Mouse (Mus musculus): ENCODE results near the gene Rab34. TPM values are rescaled to one million over a fixed set of nuclear protein-coding genes. Genes with fewer than 3 reads are reported as not detected.
A peak's percentile ranks its signal among the peaks of the same experiment; 100 is the strongest.

The Rab34 gene
- total and polyA plus RNA-seq, 3 experiments: 8.2 to 17.2 (median 9.8) TPM

- Histone ChIP-seq H3K27ac (peak overlapping the region; percentile 62), H3K79me2 (replicated peaks; ENCODE audit: control insufficient read depth, insufficient read depth, low read length) (no peaks in the 10 kb centered on the region), H3K27me3 (ENCODE audit: control insufficient read depth, insufficient read depth, low read length) (no peaks in the 10 kb centered on the region), H3K9ac (ENCODE audit: low read depth, low read length) (peak overlapping the region; percentile 68), H3K4me1 (ENCODE audit: control insufficient read depth, insufficient read depth, low read length) (peaks cover 3% of the 10 kb centered on the region; the same call in 1 of the 2 replicates), H3K36me3 (ENCODE audit: control insufficient read depth, insufficient read depth, low read length) (no peaks in the 10 kb centered on the region), H3K4me3 (peak overlapping the region; percentile 53)
- intact Hi-C loops (cut with DNase I): loop anchor here (2.0 to 5.0 kb wide), 2 partner anchors 85 to 558 kb away; partner anchors contain the start of genes Eral1 and Taok1
- DNase-seq: no peak
- TF ChIP-seq POLR2A (IDR thresholded peaks at IDR 0.05; ENCODE audit: insufficient read depth, low read depth, low read length) (no peak), EP300 (IDR thresholded peaks at IDR 0.05; ENCODE audit: insufficient read depth, low read depth, low read length) (no peak), CTCF (IDR thresholded peaks at IDR 0.05) (no peak)
- WGBS: 2% methylated on average over 16 of the region's 16 CpGs
These were observed 22.5 kb upstream of the Rab34 start for GRCm38 (mm10) chr11:78165761-78166109.

- peak overlapping the region; percentile 62 for H3K27ac ChIP-seq
- no peak for TF ChIP-seq CTCF (IDR thresholded peaks at IDR 0.05)
- TF ChIP-seq EP300 (IDR thresholded peaks at IDR 0.05; ENCODE audit: insufficient read depth, low read depth, low read length): no peak
- TF ChIP-seq POLR2A (IDR thresholded peaks at IDR 0.05; ENCODE audit: insufficient read depth, low read depth, low read length): no peak
- H3K4me1 ChIP-seq (ENCODE audit: control insufficient read depth, insufficient read depth, low read length): peaks cover 3% of the 10 kb centered on the region; the same call in 1 of the 2 replicates
- 82% methylated on average over 4 of the region's 4 CpGs for whole genome bisulfite sequencing
- no peak for DNase-seq
- H3K27me3 ChIP-seq (ENCODE audit: control insufficient read depth, insufficient read depth, low read length): no peaks in the 10 kb centered on the region
- H3K4me3 ChIP-seq: peak overlapping the region; percentile 53; the same call in 1 of the 2 replicates
- no peak overlapping the region for H3K9ac ChIP-seq (ENCODE audit: low read depth, low read length)
- no peaks in the 10 kb centered on the region for H3K36me3 ChIP-seq (ENCODE audit: control insufficient read depth, insufficient read depth, low read length)
- no peaks in the 10 kb centered on the region for H3K79me2 ChIP-seq (replicated peaks; ENCODE audit: control insufficient read depth, insufficient read depth, low read length)
- intact Hi-C loops (cut with DNase I): loop anchor here (5.0 kb wide), 1 partner anchor 559 kb away; the partner anchor contains the start of gene Taok1
These were observed 22.1 kb upstream of the Rab34 start for GRCm38 (mm10) chr11:78166161-78166560.

GRCm38 (mm10) chr11:78166640-78167039 is 21.6 kb upstream of the Rab34 start:
- no peak overlapping the region for H3K4me3 ChIP-seq
- H3K27ac ChIP-seq: no peak overlapping the region
- WGBS: 90% methylated on average over 6 of the region's 6 CpGs
- H3K79me2 ChIP-seq (replicated peaks; ENCODE audit: control insufficient read depth, insufficient read depth, low read length): no peaks in the 10 kb centered on the region
- intact Hi-C loops (cut with DNase I): loop anchor here (5.0 kb wide), 1 partner anchor 559 kb away; the partner anchor contains the start of gene Taok1
- no peak for TF ChIP-seq POLR2A (IDR thresholded peaks at IDR 0.05; ENCODE audit: insufficient read depth, low read depth, low read length)
- no peak for TF ChIP-seq EP300 (IDR thresholded peaks at IDR 0.05; ENCODE audit: insufficient read depth, low read depth, low read length)
- TF ChIP-seq CTCF (IDR thresholded peaks at IDR 0.05): no peak
- no peaks in the 10 kb centered on the region for H3K27me3 ChIP-seq (ENCODE audit: control insufficient read depth, insufficient read depth, low read length)
- peaks cover 3% of the 10 kb centered on the region; the same call in 1 of the 2 replicates for H3K4me1 ChIP-seq (ENCODE audit: control insufficient read depth, insufficient read depth, low read length)
- no peaks in the 10 kb centered on the region for H3K36me3 ChIP-seq (ENCODE audit: control insufficient read depth, insufficient read depth, low read length)
- DNase-seq: no peak
- H3K9ac ChIP-seq (ENCODE audit: low read depth, low read length): no peak overlapping the region

DNA sequence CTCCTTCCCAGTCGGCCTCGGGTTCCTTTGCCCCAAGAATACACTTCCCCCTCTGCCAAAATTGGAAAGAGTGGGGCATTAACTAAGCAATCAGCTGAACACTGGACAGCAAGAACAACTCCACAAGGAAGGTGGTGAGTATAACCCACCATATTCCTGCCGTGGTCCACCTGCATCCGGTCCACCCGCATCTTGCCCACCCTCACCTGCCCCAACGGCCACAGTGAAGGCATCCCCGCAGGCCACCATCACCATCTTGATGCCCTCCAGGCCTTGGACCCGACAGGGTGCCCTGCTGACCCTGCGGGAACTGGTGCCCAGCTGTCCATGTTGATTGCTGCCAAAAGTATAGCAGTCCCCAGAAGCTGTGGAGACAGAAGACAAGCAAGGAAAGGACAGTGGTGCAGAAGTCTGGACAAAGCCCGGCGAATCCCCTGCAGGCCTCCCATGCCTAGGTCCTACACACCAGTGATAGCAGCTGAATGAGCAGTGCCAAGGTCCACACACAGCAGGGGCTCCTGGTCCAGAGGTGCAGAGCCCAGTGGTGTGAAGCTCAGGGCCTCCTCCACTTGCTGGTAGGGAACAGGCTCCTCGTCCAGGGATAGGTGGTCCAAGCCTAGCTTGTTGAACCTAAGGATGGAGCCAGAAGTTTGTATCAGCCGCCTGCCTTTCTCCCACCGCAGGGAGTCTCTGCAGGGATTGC is 20.8 kb upstream of the Rab34 start:
- H3K79me2 ChIP-seq (replicated peaks; ENCODE audit: control insufficient read depth, insufficient read depth, low read length): no peaks in the 10 kb centered on the region
- TF ChIP-seq EP300 (IDR thresholded peaks at IDR 0.05; ENCODE audit: insufficient read depth, low read depth, low read length): no peak
- TF ChIP-seq POLR2A (IDR thresholded peaks at IDR 0.05; ENCODE audit: insufficient read depth, low read depth, low read length): no peak
- TF ChIP-seq CTCF (IDR thresholded peaks at IDR 0.05): no peak

DNA sequence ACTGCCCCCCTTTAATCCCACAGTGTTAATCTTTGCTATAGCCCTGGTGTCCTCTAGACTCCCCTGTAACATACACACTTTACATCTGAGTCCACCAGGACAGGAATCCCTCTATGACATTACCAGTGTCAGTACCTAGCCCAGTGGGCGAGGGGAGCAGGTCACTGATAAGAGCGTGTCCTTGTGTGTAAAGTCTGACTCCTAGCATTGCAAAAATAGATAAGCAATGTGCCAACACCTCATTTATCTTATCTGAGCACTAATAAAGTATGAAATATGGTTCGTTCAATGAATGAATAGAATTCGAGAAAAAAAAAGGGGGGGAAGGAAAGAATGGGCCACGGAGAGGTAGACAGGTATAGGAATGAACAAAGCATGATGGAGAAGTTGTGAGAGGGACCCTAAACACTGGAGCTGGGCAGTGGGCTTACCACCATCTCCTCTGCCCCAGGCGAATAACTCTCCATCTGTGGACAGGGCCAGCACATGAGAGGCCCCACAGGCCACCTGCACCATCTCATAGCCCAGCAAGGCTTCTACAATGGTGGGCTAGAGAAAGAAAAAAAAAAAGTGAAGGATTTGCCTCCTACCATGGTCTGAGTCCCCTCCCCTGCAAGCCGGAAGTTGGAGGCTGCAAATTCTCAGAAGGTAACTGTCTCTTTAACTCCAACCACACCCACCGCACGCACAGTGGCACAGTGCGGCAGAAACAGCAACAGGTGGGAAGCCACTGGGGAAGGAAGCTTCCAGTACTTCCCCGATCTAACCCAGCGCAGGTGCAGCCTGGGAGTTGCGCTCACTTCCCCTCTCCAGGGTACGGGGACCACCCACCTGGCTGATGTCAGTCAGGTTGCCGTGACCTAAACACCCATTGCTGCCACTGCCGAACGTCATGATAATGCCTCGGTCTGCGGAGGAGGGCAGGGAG is 19.4 kb upstream of the Rab34 start:
- intact Hi-C loops (cut with DNase I): loop anchor here (5.0 kb wide), 1 partner anchor 562 kb away; the partner anchor contains the start of gene Taok1
- H3K27ac ChIP-seq: no peak overlapping the region
- no peaks in the 10 kb centered on the region for H3K4me1 ChIP-seq (ENCODE audit: control insufficient read depth, insufficient read depth, low read length)
- peak in 1 of 2 experiments; percentile 34 for DNase-seq
- WGBS: 69% methylated on average over 19 of the region's 19 CpGs
- H3K4me3 ChIP-seq: no peak overlapping the region
- H3K27me3 ChIP-seq (ENCODE audit: control insufficient read depth, insufficient read depth, low read length): no peaks in the 10 kb centered on the region
- H3K36me3 ChIP-seq (ENCODE audit: control insufficient read depth, insufficient read depth, low read length): no peaks in the 10 kb centered on the region
- no peak for TF ChIP-seq POLR2A (IDR thresholded peaks at IDR 0.05; ENCODE audit: insufficient read depth, low read depth, low read length)
- no peak for TF ChIP-seq CTCF (IDR thresholded peaks at IDR 0.05)
- TF ChIP-seq EP300 (IDR thresholded peaks at IDR 0.05; ENCODE audit: insufficient read depth, low read depth, low read length): no peak
- no peaks in the 10 kb centered on the region for H3K79me2 ChIP-seq (replicated peaks; ENCODE audit: control insufficient read depth, insufficient read depth, low read length)
- no peak overlapping the region for H3K9ac ChIP-seq (ENCODE audit: low read depth, low read length)

More for the DNA sequence above, 20.8 kb upstream of the Rab34 start:
- no peak overlapping the region for H3K27ac ChIP-seq
- peaks cover 3% of the 10 kb centered on the region; the same call in 1 of the 2 replicates for H3K4me1 ChIP-seq (ENCODE audit: control insufficient read depth, insufficient read depth, low read length)
- H3K4me3 ChIP-seq: no peak overlapping the region
- no peak for DNase-seq
- H3K36me3 ChIP-seq (ENCODE audit: control insufficient read depth, insufficient read depth, low read length): no peaks in the 10 kb centered on the region
- H3K9ac ChIP-seq (ENCODE audit: low read depth, low read length): no peak overlapping the region
- intact Hi-C loops (cut with DNase I): loop anchor here (5.0 kb wide), 1 partner anchor 560 kb away; the partner anchor contains the start of gene Taok1
- 92% methylated on average over 14 of the region's 14 CpGs for WGBS
- no peaks in the 10 kb centered on the region for H3K27me3 ChIP-seq (ENCODE audit: control insufficient read depth, insufficient read depth, low read length)
